Mouse (Mus musculus) gastrocnemius, postnatal 14 days (tissue): ENCODE results near the gene Abcb1b. TPM values are rescaled to one million over a fixed set of nuclear protein-coding genes. Genes with fewer than 3 reads are reported as not detected.

Source experiments
- DNase-seq: peaks from one replicate; pipeline ENCODE4 v3.0.0; 2021; ENCODE audit warnings: mixed read lengths
- intact Hi-C: fragments of 180-260 bp; cut with DNase I; formaldehyde crosslinking; loops from one replicate; pipeline ENCODE4 v1.15.1; 2025; ENCODE audit warnings: low total_unique reads
- total RNA-seq, 2 experiments: library from RNA; stranded (reverse); gene quantifications; 2 replicates each; pipeline ENCODE4 v1.2.3; 2021

Gene Abcb1b
- total RNA-seq, 2 experiments from 2014 or later = 0.78 to 1.6 TPM

- intact Hi-C loops = no loop called here
- DNase-seq = no peak
These were observed 113.7 kb downstream of the Abcb1b start for GRCm38 (mm10) chr5:8911567-8912198.

Other genes starting within 250 kb of the Abcb1b start
- under 1 TPM; 0.39 to 0.40 TPM for gene Rundc3b, start 175.2 kb upstream of the Abcb1b start, total RNA-seq
- 1 to 10 TPM; 2.8 to 3.1 TPM for gene Abcb1a, start 138.1 kb upstream of the Abcb1b start, total RNA-seq
- 10 to 100 TPM; 14.8 to 17.6 TPM for gene Abcb4, start 95.6 kb downstream of the Abcb1b start, total RNA-seq
- 10 to 100 TPM; 26.9 to 27.3 TPM for gene Crot, start 199.2 kb downstream of the Abcb1b start, total RNA-seq